Mouse (Mus musculus): ENCODE measurements around the gene Gm28374.
"Not testable (repeated sequence)": the region's sequence is repeated elsewhere in the genome, so short reads cannot be mapped to it uniquely, and the experiment has no call there.

Gm28374 gene

GRCm38 (mm10) chr19:6082156-6082555 is at the start of gene Gm28374:
TSS of gene Gm28374 (minus strand) at chr19:6082256.
- DNase-seq = no peak

GRCm38 (mm10) chr19:6130414-6131128 is 48.5 kb upstream of the Gm28374 start:
- not testable (repeated sequence) for DNase-seq

- peak; percentile 96 for DNase-seq
Measured at GRCm38 (mm10) chr19:6127760-6128341, 45.8 kb upstream of the Gm28374 start, which contains the start of gene Snx15. TSS of gene Snx15 (minus strand) at chr19:6128304.

GRCm38 (mm10) chr19:6126789-6127580 is 44.9 kb upstream of the Gm28374 start:
- DNase-seq = no peak

- peak; percentile 65 for DNase-seq
Measured at GRCm38 (mm10) chr19:6126289-6126688, 44.2 kb upstream of the Gm28374 start.

GRCm38 (mm10) chr19:6124898-6125297 is 42.8 kb upstream of the Gm28374 start:
- no peak for DNase-seq

- no peak for DNase-seq
Measured at GRCm38 (mm10) chr19:6123330-6123729, 41.3 kb upstream of the Gm28374 start.

- DNase-seq = no peak
Measured at GRCm38 (mm10) chr19:6121761-6122160, 39.7 kb upstream of the Gm28374 start.

- no peak for DNase-seq
Measured at GRCm38 (mm10) chr19:6118677-6119185, 36.7 kb upstream of the Gm28374 start.

GRCm38 (mm10) chr19:6117986-6118676 is 36.1 kb upstream of the Gm28374 start, which contains the start of gene Sac3d1:
TSS of gene Sac3d1 (minus strand) at chr19:6118650.
- peak; percentile 83 for DNase-seq

GRCm38 (mm10) chr19:6117346-6117985 is 35.4 kb upstream of the Gm28374 start:
- no peak for DNase-seq

GRCm38 (mm10) chr19:6116113-6116850 is 34.2 kb upstream of the Gm28374 start:
- DNase-seq = no peak

GRCm38 (mm10) chr19:6113116-6113515 is 31.1 kb upstream of the Gm28374 start:
- no peak for DNase-seq

- DNase-seq = no peak
Measured at GRCm38 (mm10) chr19:6105586-6105985, 23.5 kb upstream of the Gm28374 start, which contains the start of gene Naaladl1. TSS of gene Naaladl1 (plus strand) at chr19:6105782.

GRCm38 (mm10) chr19:6104476-6104875 is 22.4 kb upstream of the Gm28374 start:
- no peak for DNase-seq

- DNase-seq = no peak
Measured at GRCm38 (mm10) chr19:6102169-6102853, 20.3 kb upstream of the Gm28374 start.

GRCm38 (mm10) chr19:6101186-6101585 is 19.1 kb upstream of the Gm28374 start:
- DNase-seq = no peak

- no peak for DNase-seq
Measured at GRCm38 (mm10) chr19:6097847-6098246, 15.8 kb upstream of the Gm28374 start.

- DNase-seq = no peak
Measured at GRCm38 (mm10) chr19:6094119-6094518, 12.1 kb upstream of the Gm28374 start, which contains the start of gene AC131692.1. TSS of gene AC131692.1 (plus strand) at chr19:6094419.

GRCm38 (mm10) chr19:6088841-6089240 is 6.8 kb upstream of the Gm28374 start:
- DNase-seq = no peak

GRCm38 (mm10) chr19:6085417-6085879 is 3.4 kb upstream of the Gm28374 start:
- no peak for DNase-seq

Data from cerebellum, adult 8-10 months (tissue).